Mouse (Mus musculus) MEL (cell line): ENCODE measurements around the gene Gm10577. TPM values are rescaled to one million over a fixed set of nuclear protein-coding genes. Genes with fewer than 3 reads are reported as not detected.

Source experiments
- DNase-seq: peaks from one replicate; pipeline ENCODE4 v3.0.0; 2011; ENCODE audit warnings: low read depth, low spot score
- H3K27ac ChIP-seq: 2 replicates; pipeline ENCODE4 v1.5.1; 2012; ENCODE audit warnings: low read depth, mild to moderate bottlenecking, control low read depth, low read length, moderate library complexity; ENCODE audit not compliant: control insufficient read depth
- H3K27me3 ChIP-seq, 2 experiments: fragments of 150-350 bp in 1 of 2; sonication (generic) in 1 of 2; 2 replicates each; pipeline ENCODE4 v1.6.1; 2012; ENCODE audit warnings: low read length in 2 of 2, mild to moderate bottlenecking in 2 of 2, improper control_type of control experiment in 1 of 2, moderate library complexity in 1 of 2; ENCODE audit not compliant: insufficient read depth in 2 of 2, control insufficient read depth in 1 of 2
- H3K36me3 ChIP-seq, 2 experiments: 2 replicates each; pipeline ENCODE4 v1.6.1; 2012 to 2014; ENCODE audit warnings: low read length in 2 of 2, improper control_type of control experiment in 1 of 2, inconsistent platforms in 1 of 2, mild to moderate bottlenecking in 1 of 2; ENCODE audit not compliant: insufficient read depth in 2 of 2, control insufficient read depth in 1 of 2
- H3K4me1 ChIP-seq, 2 experiments: fragments of 150-350 bp in 1 of 2; sonication (generic) in 1 of 2; 2 replicates each; pipeline ENCODE4 v1.6.1; 2012; ENCODE audit warnings: low read length in 2 of 2, improper control_type of control experiment in 1 of 2, mild to moderate bottlenecking in 1 of 2; ENCODE audit not compliant: insufficient read depth in 2 of 2, control insufficient read depth in 1 of 2
- H3K4me3 ChIP-seq, 2 experiments: fragments of 150-350 bp in 1 of 2; sonication (generic) in 1 of 2; 2 replicates each; pipeline ENCODE4 v1.5.1; 2012; ENCODE audit warnings: low read depth in 2 of 2, low read length in 2 of 2, mild to moderate bottlenecking in 2 of 2, moderate library complexity in 2 of 2, control low read depth in 1 of 2, improper control_type of control experiment in 1 of 2; ENCODE audit not compliant: control insufficient read depth in 1 of 2, insufficient read depth in 1 of 2
- H3K79me2 ChIP-seq: 2 replicates; pipeline ENCODE4 v1.6.1; 2012; ENCODE audit warnings: mild to moderate bottlenecking, low read length, moderate library complexity; ENCODE audit not compliant: control insufficient read depth, poor library complexity, insufficient read depth
- H3K9ac ChIP-seq: 2 replicates; pipeline ENCODE4 v1.6.1; 2012; ENCODE audit warnings: low read depth, mild to moderate bottlenecking, control low read depth, low read length, moderate library complexity; ENCODE audit not compliant: control insufficient read depth, poor library complexity, severe bottlenecking
- H3K9me3 ChIP-seq: fragments of 150-350 bp; sonication (generic); replicated peaks from 2 replicates; pipeline ENCODE4 v1.6.1; 2012; ENCODE audit warnings: mild to moderate bottlenecking, low read length, improper control_type of control experiment, moderate library complexity; ENCODE audit not compliant: insufficient read depth
- CTCF ChIP-seq, 3 experiments: IDR thresholded peaks in 2 of 3; conservative IDR thresholded peaks in 1 of 3; 2 replicates each; pipeline ENCODE4 v1.5.1; 2011 to 2012; ENCODE audit warnings: low read length in 3 of 3, low read depth in 2 of 3, mild to moderate bottlenecking in 2 of 3, improper control_type of control experiment in 1 of 3, inconsistent platforms in 1 of 3, mixed read lengths in 1 of 3, moderate library complexity in 1 of 3; ENCODE audit not compliant: control insufficient read depth in 1 of 3, insufficient read depth in 1 of 3, poor library complexity in 1 of 3, severe bottlenecking in 1 of 3
- ETS1 ChIP-seq: IDR thresholded peaks from 2 replicates; pipeline ENCODE4 v1.6.1; 2012; ENCODE audit warnings: low read depth, mild to moderate bottlenecking, inconsistent platforms, low read length, improper control_type of control experiment, moderate library complexity
- GABPA ChIP-seq: IDR thresholded peaks from 2 replicates; pipeline ENCODE4 v1.6.1; 2012; ENCODE audit warnings: low read depth, mild to moderate bottlenecking, inconsistent platforms, low read length, improper control_type of control experiment, moderate library complexity
- MYC ChIP-seq: IDR thresholded peaks from 2 replicates; pipeline ENCODE4 v1.6.1; 2011; ENCODE audit warnings: low read depth, mild to moderate bottlenecking, low read length, improper control_type of control experiment, moderate library complexity
- POLR2AphosphoS2 ChIP-seq: IDR thresholded peaks from 2 replicates; pipeline ENCODE4 v1.6.1; 2011; ENCODE audit warnings: low read length, improper control_type of control experiment
- RCOR1 ChIP-seq: IDR thresholded peaks from 2 replicates; pipeline ENCODE4 v1.6.1; 2012; ENCODE audit warnings: low read depth, mild to moderate bottlenecking, inconsistent platforms, low read length, improper control_type of control experiment
- USF1 ChIP-seq: IDR thresholded peaks from 2 replicates; pipeline ENCODE4 v1.6.1; 2014; ENCODE audit warnings: low read depth, mild to moderate bottlenecking, inconsistent platforms, low read length, improper control_type of control experiment, moderate library complexity
- polyA plus RNA-seq, 2 experiments: library from polyadenylated mRNA; stranded (reverse) in 1 of 2; unstranded in 1 of 2; fragments of >175 nt in 1 of 2; fragments of >200 nt in 1 of 2; gene quantifications; 2 replicates each; pipeline versions ENCODE4 v1.2.1 to v1.2.4; 2012; ENCODE audit warnings: low replicate concordance in 2 of 2, low read depth in 1 of 2; ENCODE audit not compliant: insufficient read length in 2 of 2, insufficient read depth in 1 of 2, missing spikeins in 1 of 2
- total RNA-seq: library from RNA; depleted of rRNA; stranded (reverse); fragments of 300-350 nt; gene quantifications from 2 replicates; pipeline ENCODE4 v1.2.3, GENCODE M21; 2012; rRNA removed

Gene Gm10577
- total and polyA plus RNA-seq, 3 experiments, result not detected

DNA sequence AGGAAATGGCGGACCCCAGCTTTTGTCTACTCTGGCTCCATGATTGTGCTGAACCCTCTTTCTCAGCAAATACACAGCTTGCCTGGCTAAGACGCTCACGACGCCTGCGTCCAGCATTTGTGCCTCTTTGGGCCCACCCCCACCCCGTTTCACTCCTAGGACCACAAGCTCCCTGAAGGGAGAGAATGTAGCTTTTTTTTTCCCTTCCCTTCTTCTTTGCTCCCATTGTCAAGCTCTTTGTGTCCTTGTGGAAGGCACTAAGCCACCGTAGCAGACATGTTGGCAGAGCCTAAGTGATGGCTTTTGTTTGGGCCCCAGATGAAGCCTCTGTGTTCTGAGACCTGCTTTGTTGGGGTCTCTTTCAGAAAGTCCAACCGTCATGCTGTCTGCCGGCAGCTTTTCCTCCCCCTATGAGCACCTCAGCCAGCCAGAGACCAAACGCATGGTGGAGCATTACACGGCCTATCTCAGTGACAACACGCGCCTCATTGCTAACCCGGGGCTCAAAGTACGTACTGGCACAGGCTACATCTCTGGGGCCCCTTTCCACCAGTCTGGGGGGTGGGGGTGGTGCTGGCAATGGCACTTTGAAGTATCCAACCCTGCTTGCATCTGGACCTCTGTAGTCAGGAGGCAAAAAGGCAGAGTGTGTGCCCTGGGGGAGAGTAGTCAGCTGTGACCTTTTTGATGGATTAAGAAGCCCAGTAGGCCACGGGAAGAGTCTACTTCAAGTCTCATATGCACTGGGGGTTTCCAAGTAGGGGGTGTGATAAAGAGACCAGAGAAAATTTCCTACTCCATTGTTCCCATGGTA lies 46.6 kb downstream of the Gm10577 start:
- no peaks in the 10 kb centered on the region for H3K4me1 ChIP-seq
- H3K9ac ChIP-seq, result no peak overlapping the region
- H3K27me3 ChIP-seq, result no peaks in the 10 kb centered on the region
- H3K4me3 ChIP-seq, result no peak overlapping the region
- DNase-seq, result no peak
- no peaks in the 10 kb centered on the region for H3K79me2 ChIP-seq
- no peaks in the 10 kb centered on the region for H3K9me3 ChIP-seq
- no peak overlapping the region for H3K27ac ChIP-seq
- TF ChIP-seq CTCF (IDR thresholded peaks at IDR 0.05 in 2 of 3, conservative IDR thresholded peaks at IDR 0.05 in 1 of 3; ENCODE audit: control insufficient read depth in 1 of 3, insufficient read depth in 1 of 3, low read depth in 2 of 3, low read length in 3 of 3, poor library complexity in 1 of 3, severe bottlenecking in 1 of 3), result no peak
- TF ChIP-seq USF1, result no peak
- no peak for TF ChIP-seq GABPA
- no peak for TF ChIP-seq MYC
- no peak for TF ChIP-seq ETS1
- TF ChIP-seq RCOR1, result no peak
- TF ChIP-seq POLR2AphosphoS2, result no peak
- H3K36me3 ChIP-seq, result no peaks in the 10 kb centered on the region

Other genes with a start within 250 kb of the Gm10577 start
- 2.6 and 4.0 TPM in 2 replicates for gene Cachd1, start 244.0 kb downstream of the Gm10577 start, total RNA-seq
- 10 to 100 TPM in 1 of 2 experiments, not detected in 1; 15.8 TPM for gene Cachd1, start 244.0 kb downstream of the Gm10577 start, polyA plus RNA-seq
- gene Raver2, start 48.3 kb upstream of the Gm10577 start, total RNA-seq, result 0.03 and 0.04 TPM in 2 replicates
- gene Raver2, start 48.3 kb upstream of the Gm10577 start, polyA plus RNA-seq, result under 1 TPM in 1 of 2 experiments, not detected in 1; 0.03 TPM
- 35.0 and 37.3 TPM in 2 replicates for gene Jak1, start 244.6 kb upstream of the Gm10577 start, total RNA-seq
- gene Jak1, start 244.6 kb upstream of the Gm10577 start, polyA plus RNA-seq, result 10 to 100 TPM in 1 of 2 experiments, not detected in 1; 41.9 TPM